Mouse (Mus musculus) embryonic stem cell, embryonic (primary cell): ENCODE measurements at regions not wholly inside any gene's neighbourhood (a gene's known extent, or its start where the extent isn't known, plus 50 kb on each side); places are given as distances from the start of the nearest gene placed in this dataset.

Experiments used
- CTCF ChIA-PET, 4 experiments: fragments of 300-600 bp in 2 of 4; fragments of 350-600 bp in 2 of 4; sonication (Branson Sonifier 250); formaldehyde crosslinking; loops; one replicate each; lab custom pipeline; 2022; ENCODE audit warnings: inconsistent platforms in 2 of 4; lab: Charles Lee
- POLR2A ChIA-PET, 4 experiments: fragments of 300-600 bp in 2 of 4; fragments of 350-600 bp in 2 of 4; sonication (Branson Sonifier 250); formaldehyde crosslinking; loops; one replicate each; lab custom pipeline; 2022; ENCODE audit warnings: antibody characterized with exemption in 4 of 4, inconsistent platforms in 1 of 4; lab: Charles Lee

DNA sequence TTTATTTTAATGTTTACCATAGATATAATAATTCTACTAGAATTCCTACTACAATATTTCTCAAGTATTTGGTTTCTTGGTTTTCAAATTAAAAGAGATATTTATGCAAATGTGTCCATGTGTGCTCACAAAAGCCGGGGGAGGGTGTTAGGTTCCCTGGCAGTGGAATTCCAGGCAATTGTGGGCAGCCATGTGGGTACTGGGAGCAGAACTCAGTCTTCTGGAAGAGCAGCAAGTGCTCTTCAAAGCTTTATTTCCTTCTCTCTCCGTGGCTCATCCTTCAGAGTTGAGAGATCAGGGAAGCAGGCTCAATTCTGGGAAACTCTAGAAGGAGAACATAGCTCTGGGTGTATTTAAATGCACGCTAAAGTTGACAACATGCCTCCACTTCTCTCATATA, 178.8 kb upstream of the Fat4 start:
- POLR2A ChIA-PET, result no interaction called here

DNA sequence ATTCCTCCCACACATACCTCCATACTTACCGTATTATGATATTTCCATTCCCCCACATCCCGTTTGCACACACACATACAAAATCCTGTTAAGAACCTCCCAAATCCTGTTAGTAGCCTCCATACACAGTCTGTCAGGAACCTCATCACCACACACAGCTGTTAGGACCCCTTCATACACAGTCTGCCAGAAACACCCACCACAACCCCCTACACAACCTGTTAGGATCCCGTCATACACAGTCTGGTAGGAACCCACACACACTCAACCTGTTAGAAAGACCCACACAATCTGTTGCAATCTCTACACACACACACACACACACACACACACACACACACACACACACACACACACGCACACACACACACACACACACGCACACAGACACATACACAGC, 187.5 kb upstream of the Fat4 start:
- ChIA-PET POLR2A (no interaction called here), CTCF (no interaction called here)

More for the DNA sequence above, 178.8 kb upstream of the Fat4 start:
- CTCF ChIA-PET, result interaction anchor here in 1 of 4 experiments (0.6 kb wide), 1 partner anchor 89 kb away, joined by 3 read pairs; no protein-coding TSS in a partner anchor

DNA sequence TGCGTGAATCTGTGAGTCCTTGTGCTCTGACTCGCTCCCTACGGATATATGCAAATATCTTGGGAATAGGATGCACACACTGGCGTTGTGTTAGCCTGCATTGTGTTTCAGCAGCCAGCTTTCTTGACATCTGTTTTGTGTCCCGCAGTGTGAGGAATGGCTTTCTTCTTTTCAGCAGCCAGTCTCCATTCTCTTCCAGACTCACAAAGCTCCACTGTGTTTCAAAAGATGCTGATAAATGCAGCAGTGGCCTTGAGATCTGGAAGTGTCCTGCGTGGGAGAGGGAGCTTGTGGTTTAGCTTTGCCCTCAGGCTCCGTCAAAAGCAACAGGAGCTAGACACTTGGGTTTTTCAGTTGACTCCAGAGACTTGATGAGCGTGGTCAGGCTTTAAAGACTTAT, 188.9 kb upstream of the Fat4 start:
- ChIA-PET CTCF (no interaction called here), POLR2A (no interaction called here)

DNA sequence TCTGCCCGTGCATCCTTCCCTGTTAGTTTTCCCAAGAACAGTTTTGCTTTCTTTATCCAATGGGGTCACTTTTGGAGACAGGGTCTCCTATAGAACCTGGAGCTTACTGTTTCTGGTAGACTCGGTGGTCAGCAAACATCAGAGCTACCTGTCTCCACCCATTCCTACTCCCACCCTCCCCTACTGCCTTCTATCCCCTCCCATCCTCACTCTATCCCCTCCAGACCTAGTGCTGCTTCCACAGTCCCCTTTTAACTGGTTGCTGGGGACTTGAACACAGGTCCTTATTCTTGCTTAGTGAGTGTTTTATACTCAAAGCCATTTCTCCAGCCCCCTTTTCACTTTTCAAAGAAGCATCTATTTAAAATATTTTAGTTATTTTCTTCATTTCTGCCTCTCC, 189.4 kb upstream of the Fat4 start:
- CTCF ChIA-PET, result no interaction called here
- POLR2A ChIA-PET, result no interaction called here

DNA sequence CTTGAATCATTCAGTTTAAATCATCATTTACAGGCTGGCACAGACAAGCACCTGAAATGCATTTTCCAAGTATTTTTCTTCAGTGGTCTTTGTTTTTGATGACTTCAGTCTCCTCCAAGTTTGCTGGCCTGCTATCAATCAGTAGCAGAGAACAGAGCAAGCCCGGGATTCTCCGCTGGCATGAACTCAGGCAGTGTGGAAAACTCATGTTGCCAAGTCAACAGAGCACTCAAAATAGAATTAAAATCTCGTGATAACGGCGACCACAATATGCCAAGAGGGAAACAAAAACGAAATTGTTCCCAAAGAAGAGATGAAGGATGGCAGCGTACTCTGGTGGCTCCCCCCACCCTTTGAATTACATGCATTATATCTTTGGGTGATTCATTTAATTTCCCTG, 190.9 kb upstream of the Fat4 start:
- POLR2A ChIA-PET, result interaction anchor here in 1 of 4 experiments (0.6 kb wide), 1 partner anchor 125 kb away, joined by 3 read pairs; no protein-coding TSS in a partner anchor
- CTCF ChIA-PET, result no interaction called here

DNA sequence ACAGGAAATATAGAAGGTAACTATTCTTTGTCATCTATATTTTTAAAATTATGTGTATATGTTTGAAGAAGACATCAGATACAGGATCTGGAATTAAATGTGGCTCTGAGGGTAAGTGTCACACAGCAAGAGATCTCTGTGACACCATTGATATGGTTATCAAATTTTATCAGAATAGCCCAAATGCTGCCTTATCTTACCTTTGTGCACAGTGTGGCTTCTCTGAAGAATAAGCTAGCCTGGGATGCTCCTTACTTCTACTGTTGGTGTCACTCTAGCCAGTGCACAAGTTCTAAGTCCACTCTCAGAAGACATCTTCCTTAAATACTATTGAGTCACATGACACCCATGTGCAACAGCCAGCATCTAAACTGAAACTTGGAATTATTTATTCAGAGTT, 194.0 kb upstream of the Fat4 start:
- CTCF ChIA-PET, result no interaction called here
- POLR2A ChIA-PET, result no interaction called here

DNA sequence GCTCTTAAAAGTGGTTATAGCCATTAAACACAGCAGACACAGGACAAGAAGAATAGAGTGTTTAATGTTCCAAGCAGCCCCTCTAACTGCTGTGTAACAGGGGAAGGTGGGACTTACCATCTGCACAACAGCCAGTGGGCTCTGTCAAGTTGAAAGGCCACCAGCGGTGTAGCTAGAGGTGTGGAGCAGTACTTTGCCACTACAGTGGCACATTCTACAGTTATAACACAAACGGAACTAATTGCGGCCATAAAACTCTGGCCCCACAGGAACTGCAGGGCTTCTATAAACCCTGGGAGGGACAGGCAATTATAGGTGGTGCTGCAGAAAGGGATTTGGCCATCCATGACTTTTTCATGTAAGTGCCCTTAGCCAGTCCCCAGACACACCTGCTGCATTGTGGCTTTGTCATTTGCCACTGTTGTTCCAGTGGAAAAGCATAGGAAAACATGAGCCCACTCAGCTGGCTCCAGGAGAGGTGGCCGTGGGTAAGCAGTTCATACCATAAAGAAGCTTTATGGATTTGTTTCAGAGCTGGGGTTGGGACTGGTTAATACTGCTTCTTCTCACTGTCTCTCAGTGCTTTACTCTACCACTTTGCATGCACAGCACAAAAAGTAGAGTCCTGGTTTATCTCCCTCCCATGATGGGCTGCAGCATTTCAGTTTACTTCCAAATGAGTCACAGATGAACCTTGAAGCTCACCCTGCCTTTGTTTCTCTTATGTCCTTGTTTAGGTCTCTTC, 199.8 kb upstream of the Ankrd50 start:
- ChIA-PET POLR2A (no interaction called here), CTCF (no interaction called here)

DNA sequence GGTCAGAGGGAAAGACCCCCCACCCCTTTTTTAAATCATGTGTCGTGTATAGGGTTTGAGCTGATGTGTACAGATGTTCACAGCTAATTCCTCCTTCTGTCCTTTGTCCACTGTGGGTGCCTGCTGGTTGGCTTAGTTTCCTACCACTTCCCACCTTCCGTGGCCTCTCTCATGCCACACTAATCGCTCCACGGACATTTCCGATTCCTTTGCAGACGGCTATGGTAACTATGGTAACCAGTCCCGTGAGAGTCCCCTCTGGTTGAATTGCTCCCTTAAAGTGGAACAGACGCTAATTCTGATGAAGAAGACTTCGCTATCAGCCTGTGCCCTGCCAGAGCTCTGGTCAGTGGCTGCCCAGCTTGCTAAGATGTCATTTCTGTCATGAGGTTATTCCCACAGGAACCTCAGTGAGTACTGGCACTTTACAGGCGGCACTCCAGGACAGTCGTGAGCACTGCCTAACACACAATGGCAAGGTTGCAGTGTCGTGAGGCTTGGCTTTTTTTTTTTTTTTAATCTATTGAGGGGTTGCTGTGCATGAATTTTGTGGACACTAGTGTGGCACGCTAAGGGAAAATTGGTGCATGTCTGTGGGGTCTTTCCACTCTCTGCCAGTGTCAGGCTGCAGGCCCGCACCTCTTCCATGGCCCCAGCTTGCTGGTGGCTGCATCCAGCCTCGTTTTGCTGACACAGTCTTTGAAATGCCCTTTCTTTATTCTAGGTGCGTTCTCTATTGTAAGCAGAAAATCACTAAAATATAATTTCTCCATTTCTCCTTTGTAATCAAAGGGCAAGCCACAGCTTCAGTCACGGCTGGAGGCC, 179.2 kb upstream of the Ankrd50 start:
- POLR2A ChIA-PET, result no interaction called here
- CTCF ChIA-PET, result interaction anchor here in 2 of 4 experiments (0.6 kb wide), 3 partner anchors 9 to 184 kb away, joined by 3 to 5 read pairs (median 3); no protein-coding TSS in a partner anchor

DNA sequence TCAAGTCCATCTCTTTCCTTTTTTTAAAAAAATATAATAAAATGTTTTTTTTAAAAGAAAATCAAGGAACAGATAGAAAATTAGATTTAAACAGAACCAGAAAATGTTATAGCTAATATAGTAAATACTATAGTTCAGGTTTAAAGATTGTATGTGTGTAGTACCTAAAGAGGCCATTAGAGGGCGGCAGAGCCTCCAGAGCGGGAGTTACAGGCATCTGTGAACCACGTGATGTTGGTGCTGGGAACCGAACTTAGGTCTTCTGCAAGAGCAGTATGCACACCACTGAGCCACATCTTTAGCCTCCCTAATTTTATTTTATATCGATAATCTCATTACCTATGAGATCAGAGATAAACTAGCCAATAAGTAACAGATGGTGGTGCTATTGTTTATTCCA, 178.4 kb upstream of the Ankrd50 start:
- ChIA-PET CTCF (interaction anchor here in 3 of 4 experiments (0.5 to 1.0 kb wide), 5 partner anchors 9 to 428 kb away, joined by 3 to 7 read pairs (median 4); no protein-coding TSS in a partner anchor), POLR2A (no interaction called here)

DNA sequence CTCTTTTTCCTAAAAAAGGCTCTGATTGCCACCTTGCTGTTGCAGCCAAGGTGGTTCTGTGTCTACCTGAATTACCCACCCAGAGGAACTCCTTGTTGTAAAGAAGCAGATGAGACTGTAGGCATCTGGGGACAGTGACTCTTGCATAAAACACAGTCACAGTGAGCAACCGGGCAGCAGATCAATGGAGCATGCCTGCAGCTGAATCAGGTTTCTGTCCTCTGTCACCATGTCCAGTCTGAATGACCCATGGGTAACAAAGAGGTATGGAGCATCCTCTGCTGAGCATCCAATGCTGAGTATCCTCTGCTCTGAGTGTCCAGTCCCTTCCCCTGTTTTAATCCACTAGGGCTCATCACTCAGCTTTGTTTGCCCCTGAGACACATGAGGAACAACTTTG, 172.1 kb upstream of the Ankrd50 start:
- POLR2A ChIA-PET, result no interaction called here
- CTCF ChIA-PET, result no interaction called here

DNA sequence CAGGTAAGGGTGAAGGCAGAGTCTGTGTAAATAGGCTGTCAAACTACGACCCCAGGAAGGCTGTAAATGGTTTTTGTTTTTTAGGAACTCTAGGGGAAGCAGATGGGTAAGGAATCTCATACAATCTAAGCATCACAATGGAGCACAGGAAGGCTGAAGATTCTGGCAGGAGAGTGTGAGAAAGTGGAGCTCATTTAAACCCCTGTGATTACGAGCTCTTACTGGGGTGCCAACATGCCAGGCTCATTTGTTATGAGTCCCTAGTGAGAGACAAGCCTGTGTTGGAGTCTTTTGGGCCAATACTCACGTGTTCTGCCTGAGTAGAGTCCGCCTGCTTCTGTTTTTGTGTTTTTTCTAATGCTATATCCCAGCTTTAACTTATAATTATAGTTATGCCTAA, 169.3 kb upstream of the Ankrd50 start:
- ChIA-PET POLR2A (no interaction called here), CTCF (interaction anchor here in 1 of 4 experiments (0.6 kb wide), 1 partner anchor 9 kb away, joined by 3 read pairs; no protein-coding TSS in a partner anchor)

DNA sequence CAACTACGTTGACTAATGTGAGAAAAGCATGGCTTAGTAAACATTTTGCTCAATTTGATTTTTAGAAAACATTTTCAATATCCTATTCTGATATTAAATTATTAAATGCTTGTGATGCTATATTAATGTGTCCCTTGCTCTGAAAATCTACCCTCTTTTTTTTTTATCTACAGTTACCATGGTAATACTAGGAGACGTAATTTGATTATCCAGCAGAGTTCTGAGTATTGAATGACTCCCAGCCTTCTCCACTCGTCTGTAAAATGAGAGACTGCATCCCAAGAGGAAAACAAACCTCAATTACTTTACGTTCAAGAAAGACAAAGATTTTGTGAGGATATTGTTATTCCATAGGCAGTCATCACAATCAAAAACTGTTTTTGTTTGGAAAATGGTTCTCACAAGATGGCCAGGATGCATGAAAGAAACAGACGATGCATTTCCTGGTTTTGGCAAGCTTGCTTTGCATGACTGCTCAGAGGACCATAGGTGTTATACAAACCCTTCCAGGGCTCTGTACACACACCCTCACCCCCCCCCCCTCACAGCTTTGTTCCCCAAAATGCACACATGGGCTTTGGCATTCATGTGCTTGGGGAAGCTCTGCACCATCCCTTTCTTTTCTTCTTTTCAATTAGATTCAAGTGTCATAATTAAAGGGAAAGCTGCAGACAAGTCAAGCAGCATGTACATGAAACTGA, 168.5 kb upstream of the Ankrd50 start:
- CTCF ChIA-PET, result no interaction called here
- POLR2A ChIA-PET, result no interaction called here

DNA sequence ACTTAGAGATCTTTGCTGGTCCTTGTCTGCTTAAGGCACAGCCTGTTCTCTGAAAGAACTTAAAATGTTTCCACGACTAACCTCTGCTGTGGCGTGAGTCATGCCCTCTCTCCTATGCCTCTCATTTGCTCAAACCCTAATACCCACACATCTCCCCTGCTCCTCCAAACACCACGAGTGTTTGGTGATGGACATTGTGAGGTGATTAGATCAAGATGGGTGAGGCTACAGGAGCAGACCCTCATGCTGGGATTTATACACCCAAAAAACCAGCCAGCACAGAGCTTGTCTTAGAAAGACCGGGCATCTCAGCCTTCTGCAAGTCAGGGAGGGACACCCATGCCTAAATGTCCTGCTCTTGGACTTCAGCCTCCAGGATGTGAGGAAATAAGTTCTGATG, 165.5 kb upstream of the Ankrd50 start:
- POLR2A ChIA-PET, result no interaction called here
- CTCF ChIA-PET, result no interaction called here

DNA sequence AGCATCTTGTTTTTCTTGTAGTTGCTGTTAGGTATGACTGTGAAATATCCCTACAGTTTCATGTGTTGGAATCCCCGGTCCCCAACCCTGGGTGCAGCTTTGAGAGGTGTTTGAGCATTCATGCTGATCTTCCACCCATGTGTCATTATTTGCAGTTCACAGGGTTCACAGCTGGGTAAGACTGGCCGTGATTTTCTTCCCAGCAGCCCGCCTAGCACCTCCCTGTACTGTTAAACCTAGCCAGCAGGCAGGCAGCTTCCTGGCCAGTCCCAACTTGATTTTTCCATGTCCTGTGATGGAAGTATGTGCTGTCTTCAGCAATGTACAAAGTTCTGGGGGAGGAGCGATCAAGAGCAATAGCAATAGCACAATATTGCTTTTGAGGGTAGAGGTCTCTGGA, 164.0 kb upstream of the Ankrd50 start:
- POLR2A ChIA-PET, result no interaction called here
- CTCF ChIA-PET, result no interaction called here

DNA sequence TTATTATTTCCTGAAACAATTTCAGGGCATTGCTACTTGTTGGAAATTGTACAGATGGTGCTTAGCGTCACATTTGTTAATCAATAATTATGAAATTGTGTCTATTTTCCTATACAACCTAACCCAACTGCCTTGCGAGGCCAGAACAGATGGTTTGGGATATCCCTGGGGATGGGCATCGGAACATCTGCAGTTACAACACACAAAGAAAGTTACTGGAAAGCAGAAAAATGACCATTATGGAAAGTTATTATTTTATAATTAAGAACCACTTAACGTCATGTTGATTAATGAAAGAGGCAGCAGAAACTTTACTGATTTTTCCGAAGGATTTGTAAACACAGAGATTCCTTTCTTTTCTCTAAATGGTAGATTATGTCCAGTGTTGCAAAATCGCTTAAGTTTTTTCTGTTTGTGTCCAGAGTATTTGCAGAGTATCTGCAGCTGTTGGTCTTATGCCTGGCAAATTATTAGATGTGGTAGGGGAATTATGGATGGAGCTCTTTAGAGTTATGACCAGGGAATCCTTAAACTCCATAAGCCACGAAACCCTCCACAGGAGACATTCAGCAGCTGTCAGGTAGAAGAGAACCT, 163.2 kb upstream of the Ankrd50 start:
- CTCF ChIA-PET, result no interaction called here
- POLR2A ChIA-PET, result no interaction called here

DNA sequence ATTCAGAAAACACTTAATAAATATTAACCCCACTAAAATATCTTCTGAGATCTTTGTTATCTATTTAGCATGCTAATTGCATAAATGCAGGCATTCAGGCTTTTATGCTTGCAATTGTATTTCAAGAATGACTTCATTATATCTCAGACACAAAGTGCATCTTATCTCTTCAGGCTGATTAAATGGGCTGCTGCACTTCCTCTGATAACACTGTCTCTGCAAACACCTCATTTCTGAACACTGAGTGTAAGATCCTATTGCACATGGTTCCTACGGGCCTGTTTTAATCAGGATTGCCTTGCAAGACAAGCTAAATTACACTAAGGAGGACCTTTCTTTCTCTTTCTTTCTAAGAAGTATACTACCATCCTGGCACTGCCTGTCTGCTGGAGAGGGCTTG, 157.1 kb upstream of the Ankrd50 start:
- ChIA-PET POLR2A (no interaction called here), CTCF (no interaction called here)

DNA sequence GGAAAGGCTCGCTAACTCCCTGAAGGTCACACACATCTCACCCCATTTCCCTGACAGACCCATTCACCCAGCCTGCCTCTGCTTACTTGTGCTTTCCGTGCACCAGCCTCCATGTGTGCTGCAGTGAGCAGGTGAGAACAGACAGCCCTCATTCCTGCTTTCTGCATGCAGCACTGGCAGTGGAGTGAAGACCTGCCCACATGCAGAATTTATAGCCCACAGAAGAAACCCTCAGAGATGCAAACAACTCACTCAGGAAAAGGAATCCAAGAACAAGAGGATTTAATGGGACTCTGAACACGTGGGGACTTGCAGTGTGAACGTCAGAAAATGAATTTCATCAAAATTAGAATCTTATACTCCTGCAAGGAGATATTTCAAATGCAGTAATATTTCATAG, 152.2 kb upstream of the Ankrd50 start:
- ChIA-PET CTCF (no interaction called here), POLR2A (no interaction called here)

DNA sequence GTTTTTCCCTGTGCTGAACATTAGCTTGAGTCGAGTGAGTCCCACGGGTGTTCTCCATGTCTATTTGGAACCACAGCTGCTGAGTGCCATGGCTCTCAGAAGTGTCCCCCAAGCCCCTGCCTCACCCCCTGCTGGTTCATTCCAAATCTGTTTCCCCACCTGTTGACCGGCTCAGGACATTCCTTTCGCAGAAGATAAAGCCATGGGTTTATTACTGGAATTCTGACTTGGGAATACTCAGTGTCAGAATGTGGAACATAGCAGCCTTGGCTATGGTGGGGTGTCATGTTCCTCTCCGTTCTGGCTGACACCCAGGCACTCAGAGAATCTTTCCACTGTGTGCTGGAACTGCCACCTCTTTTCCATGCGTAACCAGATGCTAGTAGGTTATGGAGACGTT, 148.7 kb upstream of the Ankrd50 start:
- ChIA-PET POLR2A (no interaction called here), CTCF (no interaction called here)

DNA sequence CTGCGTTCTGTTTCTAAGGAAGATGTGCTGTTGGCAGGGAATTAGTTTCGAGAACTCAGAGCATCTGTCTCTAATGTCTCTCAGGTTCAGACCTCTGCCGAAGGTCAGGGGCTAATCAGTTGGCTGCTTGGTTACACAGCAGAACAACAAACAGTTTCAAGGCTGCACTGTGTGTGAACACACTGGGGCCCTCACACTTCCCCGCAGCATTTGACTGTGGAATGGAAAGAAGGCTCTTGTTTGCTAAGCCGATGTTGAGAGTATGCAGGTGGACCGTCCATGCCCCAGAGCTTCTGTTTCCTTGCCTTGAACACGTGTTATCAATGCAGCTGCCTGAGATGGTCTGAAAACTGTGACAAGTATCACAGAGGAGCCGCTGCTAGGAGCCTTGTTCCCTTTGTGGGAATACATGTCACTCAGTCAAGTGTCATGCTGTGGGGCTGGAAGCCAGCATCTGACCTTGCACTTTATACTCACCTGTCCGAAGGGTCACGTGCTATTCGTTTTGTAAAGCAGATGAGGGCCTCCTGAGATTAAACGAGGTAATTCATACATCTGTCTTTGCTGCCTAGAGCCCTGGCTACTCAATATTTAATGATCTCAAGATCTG, 141.0 kb upstream of the Ankrd50 start:
- CTCF ChIA-PET, result no interaction called here
- POLR2A ChIA-PET, result no interaction called here
